Mouse (Mus musculus) heart, postnatal 0 days (tissue): ENCODE results near the gene Gpr173.

Source experiments
- CTCF ChIP-seq: IDR thresholded peaks from 2 replicates; pipeline ENCODE4 v1.5.1; 2016; ENCODE audit warnings: antibody characterized with exemption, control low read depth, low read depth
- EP300 ChIP-seq: IDR thresholded peaks from 2 replicates; pipeline ENCODE4 v1.6.1; 2016; ENCODE audit warnings: antibody characterized with exemption, low read depth

GRCm38 (mm10) chrX:152346587-152346986, 21.9 kb downstream of the Gpr173 start:
- TF ChIP-seq CTCF, result no peak
- no peak for TF ChIP-seq EP300
